Comparison of ENCODE assay signal across 8 mouse cellular contexts in genomic region chr5:24445428-24446080, GRCm38 (mm10). TPM values are rescaled to one million over a fixed set of nuclear protein-coding genes. Genes with fewer than 3 reads are reported as not detected.
DNase-seq lines count a peak whose midpoint lies in the region; ATAC-seq and TF ChIP-seq lines count a peak whose summit lies in the region.

No protein-coding gene starts in this region.

- no peak for TF ChIP-seq POLR2A in heart, adult 2 months (IDR thresholded peaks at IDR 0.05; ENCODE audit: insufficient read depth, low read depth, low read length)

- 57% methylated on average over 20 of the region's 20 CpGs for WGBS in heart, adult 2 months
- 58% methylated on average over 19 of the region's 20 CpGs for WGBS in embryonic facial prominence, embryonic 14.5 days
- WGBS in limb, embryonic 13.5 days: 54% methylated on average over 20 of the region's 20 CpGs
- WGBS in stomach, postnatal 0 days: 59% methylated on average over 20 of the region's 20 CpGs

- peak overlapping the region; percentile 19 for H3K9ac ChIP-seq in heart, adult 2 months (ENCODE audit: low read depth, low read length)
- peak overlapping the region; percentile 95 for H3K9ac ChIP-seq in embryonic facial prominence, embryonic 14.5 days (ENCODE audit: low read depth, low read length)
- H3K9ac ChIP-seq in limb, embryonic 13.5 days: peak overlapping the region; percentile 96
- H3K9ac ChIP-seq in stomach, postnatal 0 days (ENCODE audit: low read length): peak overlapping the region; percentile 90

- H3K27me3 ChIP-seq in heart, adult 2 months (ENCODE audit: control insufficient read depth, insufficient read depth, low read length): no peaks in the 10 kb centered on the region
- H3K27me3 ChIP-seq in C2C12 (ENCODE audit: control insufficient read depth, insufficient read depth, insufficient read length): no peaks in the 10 kb centered on the region
- H3K27me3 ChIP-seq in embryonic facial prominence, embryonic 14.5 days (replicated peaks; ENCODE audit: control insufficient read depth, insufficient read depth, low read length): no peaks in the 10 kb centered on the region
- H3K27me3 ChIP-seq in limb, embryonic 13.5 days: no peaks in the 10 kb centered on the region
- H3K27me3 ChIP-seq in stomach, postnatal 0 days (ENCODE audit: control insufficient read depth, insufficient read depth, low read length): no peaks in the 10 kb centered on the region

- H3K27ac ChIP-seq in heart, adult 2 months: peak overlapping the region; percentile 97
- H3K27ac ChIP-seq in embryonic facial prominence, embryonic 14.5 days (replicated peaks; ENCODE audit: low read depth, low read length): peak overlapping the region; percentile 90
- peak overlapping the region; percentile 74 for H3K27ac ChIP-seq in limb, embryonic 13.5 days
- peak overlapping the region; percentile 95 for H3K27ac ChIP-seq in stomach, postnatal 0 days (replicated peaks)

- H3K4me1 ChIP-seq in heart, adult 2 months (ENCODE audit: control insufficient read depth, insufficient read depth, low read length): peaks cover 3% of the 10 kb centered on the region; the same call in 1 of the 2 replicates
- H3K4me1 ChIP-seq in embryonic facial prominence, embryonic 14.5 days (ENCODE audit: control insufficient read depth, insufficient read depth, low read length): peaks cover 9% of the 10 kb centered on the region
- H3K4me1 ChIP-seq in limb, embryonic 13.5 days: peaks cover 32% of the 10 kb centered on the region
- H3K4me1 ChIP-seq in stomach, postnatal 0 days (replicated peaks; ENCODE audit: control insufficient read depth, insufficient read depth): peaks cover 5% of the 10 kb centered on the region

- peaks cover 8% of the 10 kb centered on the region for H3K79me3 ChIP-seq in C2C12 (ENCODE audit: low read depth)

- TF ChIP-seq CTCF in heart, adult 2 months (IDR thresholded peaks at IDR 0.05): 0 out of 2 replicates have a peak, but pooled peaks have one; percentile 11
- no peak for TF ChIP-seq CTCF in C2C12 (IDR thresholded peaks at IDR 0.05; ENCODE audit: control insufficient read depth, insufficient read depth, insufficient read length)
- TF ChIP-seq CTCF in stomach, postnatal 0 days (IDR thresholded peaks at IDR 0.05; ENCODE audit: low read depth): peak; percentile 44

- H3K4me2 ChIP-seq in embryonic facial prominence, embryonic 14.5 days (ENCODE audit: low read depth, low read length): peak overlapping the region; percentile 80
- H3K4me2 ChIP-seq in limb, embryonic 13.5 days (replicated peaks): peak overlapping the region; percentile 92
- H3K4me2 ChIP-seq in stomach, postnatal 0 days (replicated peaks; ENCODE audit: low read depth): peak overlapping the region; percentile 92

- no peak for DNase-seq in heart, adult 2 months
- no peak for DNase-seq in heart, postnatal 4 days
- DNase-seq in embryonic facial prominence, embryonic 14.5 days (ENCODE audit: low spot score): no peak
- DNase-seq in stomach, postnatal 0 days (ENCODE audit: low spot score): no peak
- no peak for DNase-seq in frontal cortex, adult 2 months (ENCODE audit: extremely low spot score in 1 of 2, low spot score in 1 of 2)
- no peak for DNase-seq in kidney, adult 11 months

- H3K36me3 ChIP-seq in heart, adult 2 months (ENCODE audit: control insufficient read depth, insufficient read depth, low read length): no peaks in the 10 kb centered on the region
- H3K36me3 ChIP-seq in C2C12 (ENCODE audit: control insufficient read depth, insufficient read depth): peaks cover 28% of the 10 kb centered on the region
- H3K36me3 ChIP-seq in embryonic facial prominence, embryonic 14.5 days (ENCODE audit: control insufficient read depth, insufficient read depth, low read length): peaks cover 33% of the 10 kb centered on the region
- H3K36me3 ChIP-seq in limb, embryonic 13.5 days: peaks cover 34% of the 10 kb centered on the region
- H3K36me3 ChIP-seq in stomach, postnatal 0 days (ENCODE audit: control insufficient read depth, insufficient read depth, low read length): peaks cover 16% of the 10 kb centered on the region

- H3K9me3 ChIP-seq in embryonic facial prominence, embryonic 14.5 days (ENCODE audit: control insufficient read depth, low read length): no peaks in the 10 kb centered on the region
- H3K9me3 ChIP-seq in limb, embryonic 13.5 days: no peaks in the 10 kb centered on the region
- no peaks in the 10 kb centered on the region for H3K9me3 ChIP-seq in stomach, postnatal 0 days (ENCODE audit: control insufficient read depth, low read length)

- no peaks in the 10 kb centered on the region for H3K79me2 ChIP-seq in heart, adult 2 months (replicated peaks; ENCODE audit: control insufficient read depth, insufficient read depth, low read length)
- peaks cover 22% of the 10 kb centered on the region for H3K79me2 ChIP-seq in C2C12 (ENCODE audit: control insufficient read depth, insufficient read depth)

- no peak for ATAC-seq in embryonic facial prominence, embryonic 14.5 days (ENCODE audit: low read depth)
- ATAC-seq in limb, embryonic 13.5 days (ENCODE audit: low FRiP score, low read depth): no peak
- no peak for ATAC-seq in stomach, postnatal 0 days (ENCODE audit: low FRiP score, low TSS enrichment)

- intact Hi-C loops in heart, adult 2 months (cut with DNase I): loop anchor here (2.0 to 10.0 kb wide), 2 partner anchors 19 to 389 kb away; no protein-coding TSS in a partner anchor

- no peak for TF ChIP-seq EP300 in heart, adult 2 months (IDR thresholded peaks at IDR 0.05; ENCODE audit: insufficient read depth, low read depth, low read length)
- TF ChIP-seq EP300 in stomach, postnatal 0 days (optimal IDR thresholded peaks at IDR 0.05): no peak

- peak overlapping the region; percentile 76 for H3K4me3 ChIP-seq in heart, adult 2 months
- peak overlapping the region; percentile 75 for H3K4me3 ChIP-seq in C2C12 (ENCODE audit: insufficient read depth, poor library complexity, severe bottlenecking)
- H3K4me3 ChIP-seq in embryonic facial prominence, embryonic 14.5 days (ENCODE audit: low read depth, low read length): peak overlapping the region; percentile 89
- peak overlapping the region; percentile 92 for H3K4me3 ChIP-seq in limb, embryonic 13.5 days
- H3K4me3 ChIP-seq in stomach, postnatal 0 days (ENCODE audit: low read depth, low read length): peak overlapping the region; percentile 87

- peak overlapping the region; percentile 6 for H3ac ChIP-seq in C2C12 (ENCODE audit: control insufficient read depth, insufficient read length, low read depth)

TF ChIP-seq in C2C12, 6 proteins besides CTCF, POLR2A, EP300 and RAD21 (continues in another document):
- TF ChIP-seq CEBPB (IDR thresholded peaks at IDR 0.05; ENCODE audit: low read depth) (no peak), MYOD1 (IDR thresholded peaks at IDR 0.05; ENCODE audit: control insufficient read depth, insufficient read length, low read depth) (no peak)

RNA-seq across cellular contexts. Expression of gene Fastk, which starts 0.5 kb away (rescaled TPM):
- total RNA-seq in heart, adult 2 months (2021): 100 to 1,000 TPM; 287 to 328 TPM
- polyA plus RNA-seq in heart, adult 2 months (2012; rRNA removed): 609 and 613 TPM in 2 replicates
- total RNA-seq in heart, postnatal 4 days (2021): 100 to 1,000 TPM; 194 to 206 TPM
- polyA plus RNA-seq in C2C12 (2012; fragmentation: generic; extraction: Trizol): 90.3 TPM
- 111 and 119 TPM in 2 replicates for polyA plus RNA-seq in embryonic facial prominence, embryonic 14.5 days (2014; fragmentation: Nextera tagmentation; extraction: Ambion mirVana)
- 120 TPM in 2 replicates for polyA plus RNA-seq in limb, embryonic 13.5 days (2015; fragmentation: Nextera tagmentation; extraction: Ambion mirVana)
- polyA plus RNA-seq in stomach, postnatal 0 days (2015; fragmentation: Nextera tagmentation; extraction: Ambion mirVana): 66.6 and 67.9 TPM in 2 replicates
- 223 and 235 TPM in 2 replicates for polyA plus RNA-seq in frontal cortex, adult 2 months (2012; rRNA removed)

RNA-seq across cellular contexts. Expression of gene Tmub1, which starts 2.1 kb away (rescaled TPM):
- total RNA-seq in heart, adult 2 months (2021): 10 to 100 TPM; 10.4 to 13.9 TPM
- 28.5 and 34.0 TPM in 2 replicates for polyA plus RNA-seq in heart, adult 2 months (2012; rRNA removed)
- total RNA-seq in heart, postnatal 4 days (2021): 1 to 10 TPM; 8.5 to 8.7 TPM
- 9.8 TPM for polyA plus RNA-seq in C2C12 (2012; fragmentation: generic; extraction: Trizol)
- polyA plus RNA-seq in embryonic facial prominence, embryonic 14.5 days (2014; fragmentation: Nextera tagmentation; extraction: Ambion mirVana): 16.5 and 21.3 TPM in 2 replicates
- 23.7 and 24.6 TPM in 2 replicates for polyA plus RNA-seq in limb, embryonic 13.5 days (2015; fragmentation: Nextera tagmentation; extraction: Ambion mirVana)
- polyA plus RNA-seq in stomach, postnatal 0 days (2015; fragmentation: Nextera tagmentation; extraction: Ambion mirVana): 20.9 and 21.1 TPM in 2 replicates
- 42.7 and 43.7 TPM in 2 replicates for polyA plus RNA-seq in frontal cortex, adult 2 months (2012; rRNA removed)

RNA-seq across cellular contexts. Expression of gene Agap3, which starts 6.4 kb away (rescaled TPM):
- total RNA-seq in heart, adult 2 months (2021): 100 to 1,000 TPM in 1 of 2 experiments, 10 to 100 TPM in 1; 88.4 to 103 TPM
- 78.1 and 102 TPM in 2 replicates for polyA plus RNA-seq in heart, adult 2 months (2012; rRNA removed)
- total RNA-seq in heart, postnatal 4 days (2021): 10 to 100 TPM; 83.4 to 97.4 TPM
- 119 TPM for polyA plus RNA-seq in C2C12 (2012; fragmentation: generic; extraction: Trizol)
- polyA plus RNA-seq in embryonic facial prominence, embryonic 14.5 days (2014; fragmentation: Nextera tagmentation; extraction: Ambion mirVana): 31.5 and 33.9 TPM in 2 replicates
- polyA plus RNA-seq in limb, embryonic 13.5 days (2015; fragmentation: Nextera tagmentation; extraction: Ambion mirVana): 29.8 and 35.4 TPM in 2 replicates
- 21.9 and 26.5 TPM in 2 replicates for polyA plus RNA-seq in stomach, postnatal 0 days (2015; fragmentation: Nextera tagmentation; extraction: Ambion mirVana)
- polyA plus RNA-seq in frontal cortex, adult 2 months (2012; rRNA removed): 390 and 432 TPM in 2 replicates

RNA-seq across cellular contexts. Expression of gene Slc4a2, which starts 21.9 kb away (rescaled TPM):
- 10 to 100 TPM; 22.4 to 25.9 TPM for total RNA-seq in heart, adult 2 months (2021)
- 37.9 and 41.2 TPM in 2 replicates for polyA plus RNA-seq in heart, adult 2 months (2012; rRNA removed)
- total RNA-seq in heart, postnatal 4 days (2021): 10 to 100 TPM; 63.2 to 65.7 TPM
- 76.4 TPM for polyA plus RNA-seq in C2C12 (2012; fragmentation: generic; extraction: Trizol)
- polyA plus RNA-seq in embryonic facial prominence, embryonic 14.5 days (2014; fragmentation: Nextera tagmentation; extraction: Ambion mirVana): 26.0 and 31.0 TPM in 2 replicates
- polyA plus RNA-seq in limb, embryonic 13.5 days (2015; fragmentation: Nextera tagmentation; extraction: Ambion mirVana): 39.5 and 42.0 TPM in 2 replicates
- polyA plus RNA-seq in stomach, postnatal 0 days (2015; fragmentation: Nextera tagmentation; extraction: Ambion mirVana): 34.3 and 37.8 TPM in 2 replicates
- 32.2 and 32.3 TPM in 2 replicates for polyA plus RNA-seq in frontal cortex, adult 2 months (2012; rRNA removed)

RNA-seq across cellular contexts. Expression of gene Cdk5, which starts 22.2 kb away (rescaled TPM):
- 10 to 100 TPM; 19.9 to 21.7 TPM for total RNA-seq in heart, adult 2 months (2021)
- polyA plus RNA-seq in heart, adult 2 months (2012; rRNA removed): 42.7 and 51.8 TPM in 2 replicates
- 10 to 100 TPM; 22.4 to 26.1 TPM for total RNA-seq in heart, postnatal 4 days (2021)
- 33.4 TPM for polyA plus RNA-seq in C2C12 (2012; fragmentation: generic; extraction: Trizol)
- polyA plus RNA-seq in embryonic facial prominence, embryonic 14.5 days (2014; fragmentation: Nextera tagmentation; extraction: Ambion mirVana): 48.2 and 55.0 TPM in 2 replicates
- polyA plus RNA-seq in limb, embryonic 13.5 days (2015; fragmentation: Nextera tagmentation; extraction: Ambion mirVana): 53.5 and 59.5 TPM in 2 replicates
- 29.3 and 30.5 TPM in 2 replicates for polyA plus RNA-seq in stomach, postnatal 0 days (2015; fragmentation: Nextera tagmentation; extraction: Ambion mirVana)
- 214 and 226 TPM in 2 replicates for polyA plus RNA-seq in frontal cortex, adult 2 months (2012; rRNA removed)

Comparison
In these comparisons a context has a peak if more than half of its experiments do, and no peak if none do; other contexts are left out.
1. H3K9ac ChIP-seq: peak in every context shown above with its lines; median percentile 96 in limb, embryonic 13.5 days; 95 in embryonic facial prominence, embryonic 14.5 days; 90 in stomach, postnatal 0 days; 19 in heart, adult 2 months.